Mouse (Mus musculus) lung, postnatal 0 days (tissue): Measurements from ENCODE around the gene Tead1.
A peak's percentile ranks its signal among the peaks of the same experiment; 100 is the strongest.

ENCODE experiments used
- CTCF ChIP-seq: IDR thresholded peaks from 2 replicates; pipeline ENCODE4 v1.5.1; 2016; ENCODE audit warnings: antibody characterized with exemption, mild to moderate bottlenecking
- EP300 ChIP-seq: IDR thresholded peaks from 2 replicates; pipeline ENCODE4 v1.6.1; 2016; ENCODE audit warnings: antibody characterized with exemption, mild to moderate bottlenecking, control low read depth

GRCm38 (mm10) chr7:112788321-112788751, 109.2 kb downstream of the Tead1 start:
- TF ChIP-seq CTCF = no peak
- peak; percentile 99 for TF ChIP-seq EP300
